Mouse (Mus musculus) neutrophil, adult 83 days (primary cell): Measurements from ENCODE around the gene D430041D05Rik. TPM values are rescaled to one million over a fixed set of nuclear protein-coding genes. Genes with fewer than 3 reads are reported as not detected.

Experiments
- total RNA-seq, 2 experiments: library from RNA; stranded (reverse); gene quantifications; one replicate each; pipeline ENCODE4 v1.2.4; 2023

Gene D430041D05Rik
- not detected for total RNA-seq

GRCm38 (mm10) chr2:104410963-104411545, at the start of gene D430041D05Rik:
Gene D430041D05Rik, minus strand, starts transcription at chr2:104411013.

GRCm38 (mm10) chr2:104122505-104123378, 288.1 kb downstream of the D430041D05Rik start, which contains the start of gene A930018P22Rik:
Gene A930018P22Rik, plus strand, starts transcription at chr2:104122769.

DNA sequence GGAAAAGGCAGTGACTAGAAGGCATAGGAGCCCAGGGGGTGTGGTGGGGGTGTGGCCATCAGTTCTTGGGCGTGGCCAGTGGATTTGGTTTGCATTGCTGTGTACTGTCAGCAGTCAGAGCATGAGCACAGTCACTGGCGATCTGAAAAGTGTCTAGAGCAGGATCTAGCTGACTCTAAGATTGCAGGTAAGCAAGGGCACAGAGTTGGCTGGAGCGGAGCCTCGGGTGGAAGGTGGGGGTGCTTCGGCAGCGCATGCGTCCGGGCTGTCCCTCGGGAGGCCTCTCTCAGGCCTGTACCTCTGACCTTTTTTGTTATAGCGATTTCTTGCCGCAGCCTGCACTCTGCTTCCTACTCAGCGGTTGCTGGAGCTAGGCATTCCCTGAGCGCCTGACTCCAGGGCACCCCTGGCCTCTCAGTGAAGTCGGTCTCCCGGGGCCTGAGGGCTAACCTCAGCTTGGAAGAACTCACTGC, 315.0 kb downstream of the D430041D05Rik start, which contains the start of gene Cd59a:
TSS of gene Cd59a (plus strand) at position 61 of the 473 bp plus-strand sequence.

Other genes starting within 250 kb of the D430041D05Rik start
- 10 to 100 TPM; 39.3 to 43.0 TPM for gene Hipk3, start 83.4 kb upstream of the D430041D05Rik start, total RNA-seq
- gene Cstf3, start 179.5 kb upstream of the D430041D05Rik start, total RNA-seq = 10 to 100 TPM; 27.7 to 30.1 TPM